Mouse (Mus musculus) ES-CJ7 (cell line): ENCODE measurements at regions not wholly inside any gene's neighbourhood (a gene's known extent, or its start where the extent isn't known, plus 50 kb on each side); places are given as distances from the start of the nearest gene placed in this dataset.

Source experiments
- DNase-seq: peaks from one replicate; pipeline ENCODE4 v3.0.0; 2011; ENCODE audit warnings: low read depth, low spot score

GRCm38 (mm10) chr13:101289407-101289806 is 456.2 kb upstream of the Slc30a5 start:
- DNase-seq = no peak

GRCm38 (mm10) chr13:101287131-101287530 is 453.9 kb upstream of the Slc30a5 start:
- no peak for DNase-seq

- DNase-seq = no peak
Measured at GRCm38 (mm10) chr13:101286029-101286917, 453.0 kb upstream of the Slc30a5 start.

- DNase-seq = no peak
Measured at GRCm38 (mm10) chr13:101278127-101278526, 444.9 kb upstream of the Slc30a5 start.

- no peak for DNase-seq
Measured at GRCm38 (mm10) chr13:101276766-101277165, 443.5 kb upstream of the Slc30a5 start.

GRCm38 (mm10) chr13:101274470-101275141 is 441.4 kb upstream of the Slc30a5 start:
- no peak for DNase-seq

- DNase-seq = no peak
Measured at GRCm38 (mm10) chr13:101273321-101273720, 440.1 kb upstream of the Slc30a5 start.

GRCm38 (mm10) chr13:101253698-101254468 is 420.7 kb upstream of the Slc30a5 start:
- no peak for DNase-seq

- DNase-seq = no peak
Measured at GRCm38 (mm10) chr13:101249369-101249768, 416.1 kb upstream of the Slc30a5 start.

- DNase-seq = no peak
Measured at GRCm38 (mm10) chr13:101244326-101244725, 411.1 kb upstream of the Slc30a5 start.

GRCm38 (mm10) chr13:101238860-101239259 is 405.6 kb upstream of the Slc30a5 start:
- DNase-seq = no peak

- DNase-seq = no peak
Measured at GRCm38 (mm10) chr13:101237035-101237434, 403.8 kb upstream of the Slc30a5 start.

GRCm38 (mm10) chr13:101235846-101236245 is 402.6 kb upstream of the Slc30a5 start:
- DNase-seq = no peak

- peak; percentile 90 for DNase-seq
Measured at GRCm38 (mm10) chr13:101235110-101235509, 401.9 kb upstream of the Slc30a5 start.

- peak; percentile 7 for DNase-seq
Measured at GRCm38 (mm10) chr13:101234550-101234949, 401.3 kb upstream of the Slc30a5 start.

GRCm38 (mm10) chr13:101233843-101234281 is 400.6 kb upstream of the Slc30a5 start:
- DNase-seq = peak; percentile 73

GRCm38 (mm10) chr13:101233181-101233842 is 400.1 kb upstream of the Slc30a5 start:
- peak; percentile 49 for DNase-seq

GRCm38 (mm10) chr13:101229861-101230260 is 396.6 kb upstream of the Slc30a5 start:
- DNase-seq = no peak

GRCm38 (mm10) chr13:101225366-101225765 is 392.1 kb upstream of the Slc30a5 start:
- DNase-seq = no peak

GRCm38 (mm10) chr13:101221331-101222043 is 388.3 kb upstream of the Slc30a5 start:
- no peak for DNase-seq

GRCm38 (mm10) chr13:101219568-101219967 is 386.3 kb upstream of the Slc30a5 start:
- no peak for DNase-seq
